Mouse (Mus musculus) thymus, postnatal 14 days (tissue): ENCODE results near the gene Krt14.
"Not testable (repeated sequence)": the region's sequence is repeated elsewhere in the genome, so short reads cannot be mapped to it uniquely, and the experiment has no call there.

Experiments used
- DNase-seq: peaks from one replicate; pipeline ENCODE4 v3.0.0; 2021

Krt14 gene

DNA sequence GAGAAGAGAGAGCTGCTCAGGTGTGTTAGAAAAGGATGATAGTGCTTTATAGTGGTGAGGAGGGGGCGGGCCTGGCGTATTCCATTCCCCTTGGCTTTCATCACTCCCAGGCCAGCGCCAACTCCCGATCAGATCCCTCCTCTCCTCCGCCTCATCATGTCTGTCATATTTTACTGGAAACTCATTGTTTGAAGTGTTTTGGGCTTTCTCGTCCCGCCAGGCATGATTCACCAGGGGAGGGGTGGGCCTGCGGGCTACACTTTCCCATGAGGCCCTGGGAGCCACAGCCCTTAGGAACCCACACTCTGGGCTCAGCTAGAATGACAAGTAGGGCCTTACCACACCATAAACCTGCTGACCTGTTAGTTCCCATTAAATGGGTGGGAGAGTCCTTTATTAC is at the start of gene Krt14:
Gene Krt14, minus strand, starts transcription at position 51 of the 400 bp plus-strand sequence.
- no peak for DNase-seq

DNA sequence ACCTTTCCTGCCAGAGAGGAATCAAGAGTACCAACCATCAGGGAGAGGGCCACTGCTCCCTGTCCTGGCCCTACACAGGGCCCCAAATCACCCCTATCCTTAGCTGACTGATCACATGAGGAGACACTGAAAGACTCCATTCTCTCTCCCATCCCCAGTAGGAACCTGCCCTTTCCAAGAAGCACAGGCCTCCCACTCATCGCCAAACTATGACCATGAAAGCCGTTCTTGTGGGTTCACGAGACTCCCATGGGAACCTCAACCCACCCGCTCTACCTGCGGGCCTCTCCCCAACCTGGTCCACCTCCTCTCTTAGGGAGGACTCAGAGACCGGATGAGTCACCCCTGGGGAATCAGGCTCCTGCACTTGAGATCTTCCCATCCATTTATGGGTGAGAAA is 48.2 kb upstream of the Krt14 start:
- no peak for DNase-seq

DNA sequence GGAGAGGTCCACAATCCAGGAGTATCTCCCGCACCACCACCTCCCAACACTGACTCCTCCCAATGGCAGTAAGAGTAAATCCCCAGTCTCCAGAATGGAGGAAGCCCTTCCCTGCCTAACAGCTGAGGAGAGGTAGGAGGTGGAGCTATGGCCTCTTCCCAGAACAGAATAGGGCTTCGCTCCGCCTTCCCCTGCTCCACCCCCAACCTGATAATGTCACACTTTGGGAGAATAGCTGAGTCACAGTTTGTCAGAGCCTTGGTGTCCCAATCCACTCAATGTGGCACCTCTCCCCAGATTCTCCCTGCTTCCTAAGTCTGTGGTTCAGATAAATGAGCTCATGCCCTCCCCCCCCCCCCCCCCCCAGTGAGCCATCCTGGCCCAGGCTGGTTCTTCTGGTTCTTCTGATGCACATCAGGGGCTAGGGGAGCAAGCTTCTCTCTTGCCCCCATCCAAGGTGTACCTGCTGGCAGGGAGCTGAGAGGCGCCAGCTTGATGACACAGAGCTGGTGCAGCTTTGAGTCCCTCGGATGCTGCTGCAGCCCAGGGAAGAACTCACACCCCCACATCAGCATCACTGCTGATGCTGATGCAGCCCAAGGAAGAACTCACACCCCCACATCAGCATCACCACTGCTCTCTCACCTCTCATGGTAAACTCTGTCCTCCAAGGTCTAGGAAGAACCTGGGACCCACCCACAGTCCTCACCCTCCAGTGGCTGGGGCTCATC is 47.2 kb upstream of the Krt14 start:
- no peak for DNase-seq

DNA sequence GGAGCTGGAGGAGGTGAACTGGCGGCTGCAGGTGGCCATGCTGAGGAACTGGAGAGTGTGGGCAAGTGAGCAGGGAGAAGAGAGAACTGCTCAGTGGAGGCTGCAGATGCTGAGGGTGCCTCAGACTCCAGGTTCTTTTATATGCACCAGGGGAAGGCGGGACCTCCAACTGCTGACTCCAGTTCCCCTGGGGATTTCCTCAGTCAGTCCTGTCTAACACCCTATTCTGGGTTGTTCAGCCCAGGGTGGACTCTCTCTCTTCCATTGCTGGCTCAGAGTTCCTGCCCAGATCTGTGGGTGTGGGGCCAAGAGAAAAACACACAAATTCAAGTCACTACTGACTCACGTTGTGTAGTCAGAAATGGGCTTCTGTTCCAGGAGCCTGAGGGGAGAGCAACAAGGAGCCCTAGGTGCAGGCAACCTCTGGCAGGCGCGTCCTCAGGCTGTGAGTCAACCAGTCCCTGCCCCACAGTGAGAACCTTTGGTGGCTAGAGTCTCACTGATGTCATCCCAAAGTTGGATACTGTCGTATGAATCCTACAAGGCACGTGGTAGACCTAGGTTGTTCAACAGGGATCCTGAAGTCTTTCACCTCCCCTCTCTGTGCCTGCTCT is 41.6 kb upstream of the Krt14 start, which contains the start of gene Krt16:
Gene Krt16, minus strand, starts transcription at position 51 of the 614 bp plus-strand sequence.
- no peak for DNase-seq

DNA sequence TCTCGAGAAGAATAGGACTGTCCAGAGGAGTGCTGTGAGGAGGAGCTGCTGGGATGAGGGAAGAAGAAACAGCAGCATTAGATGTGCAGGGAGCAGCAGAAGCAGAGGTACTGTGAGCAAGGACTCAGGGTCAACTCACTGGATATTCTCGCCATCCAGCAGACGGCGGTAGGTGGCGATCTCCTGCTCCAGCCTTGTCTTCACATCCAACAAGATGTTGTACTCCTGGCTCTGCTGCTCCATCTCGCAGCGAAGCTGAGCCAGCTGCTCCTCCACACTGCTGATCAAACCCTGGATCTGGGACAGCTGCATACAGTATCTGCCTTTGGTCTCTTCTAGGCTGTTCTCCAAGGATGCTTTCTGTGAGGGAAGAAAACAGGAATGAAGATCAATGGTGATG is 39.1 kb upstream of the Krt14 start:
- not testable (repeated sequence) for DNase-seq

DNA sequence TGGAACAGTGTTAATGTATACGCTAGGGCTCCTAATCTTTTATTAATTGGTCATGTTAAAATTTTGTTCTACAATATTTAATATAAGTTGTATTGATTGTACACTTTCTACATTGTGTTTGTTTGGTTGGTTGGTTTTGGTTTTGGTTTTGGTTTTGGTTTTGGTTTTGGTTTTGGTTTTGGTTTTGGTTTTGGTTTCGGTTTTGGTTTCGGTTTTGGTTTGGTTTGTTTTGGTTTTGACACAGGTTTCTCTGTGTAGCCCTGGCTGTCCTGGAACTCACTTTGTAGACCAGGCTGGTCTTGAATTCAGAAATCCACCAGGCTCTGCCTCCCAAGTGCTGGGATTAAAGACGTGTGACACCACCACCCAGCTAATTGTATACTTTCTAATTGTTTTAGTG is 32.9 kb upstream of the Krt14 start:
- DNase-seq, result not testable (repeated sequence)

DNA sequence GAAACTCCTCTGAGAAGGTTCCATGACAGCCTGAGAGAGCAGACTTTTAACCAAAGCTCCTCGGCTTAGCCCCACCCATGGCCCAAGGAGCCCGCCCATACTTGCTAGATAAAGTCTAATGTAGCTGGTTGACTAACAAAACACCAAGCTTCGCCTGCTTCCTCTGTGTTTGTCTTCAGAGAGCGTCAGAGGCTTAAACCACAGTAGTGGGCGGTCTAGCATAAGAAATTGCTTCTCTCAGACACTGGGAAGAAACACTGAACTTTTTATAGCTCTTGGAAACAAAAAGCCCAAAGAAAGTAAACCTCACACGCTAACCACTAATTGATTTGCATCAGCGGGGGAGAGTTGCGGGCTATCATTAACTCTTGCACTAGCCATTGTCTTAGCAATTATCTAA is 14.4 kb upstream of the Krt14 start:
- no peak for DNase-seq

DNA sequence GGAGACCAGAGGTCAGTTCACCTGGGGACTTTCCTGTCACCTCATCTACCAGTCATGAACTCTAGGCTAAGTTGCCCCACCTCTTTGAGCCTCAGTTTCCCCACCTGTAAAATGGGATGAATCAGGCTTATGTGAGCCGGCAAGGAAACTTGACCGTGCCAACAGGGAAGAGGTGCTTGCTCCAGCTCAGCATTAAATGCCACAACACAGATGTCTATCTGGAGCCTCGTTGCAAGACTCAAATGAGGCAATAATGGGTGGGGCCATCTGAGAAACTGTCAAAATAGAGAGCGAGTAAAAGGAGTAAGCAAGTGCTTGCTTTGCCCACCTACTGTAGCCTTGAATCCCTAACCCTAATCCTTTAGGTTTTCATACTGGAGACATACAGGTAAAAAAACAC is 12.0 kb upstream of the Krt14 start:
- DNase-seq, result no peak

DNA sequence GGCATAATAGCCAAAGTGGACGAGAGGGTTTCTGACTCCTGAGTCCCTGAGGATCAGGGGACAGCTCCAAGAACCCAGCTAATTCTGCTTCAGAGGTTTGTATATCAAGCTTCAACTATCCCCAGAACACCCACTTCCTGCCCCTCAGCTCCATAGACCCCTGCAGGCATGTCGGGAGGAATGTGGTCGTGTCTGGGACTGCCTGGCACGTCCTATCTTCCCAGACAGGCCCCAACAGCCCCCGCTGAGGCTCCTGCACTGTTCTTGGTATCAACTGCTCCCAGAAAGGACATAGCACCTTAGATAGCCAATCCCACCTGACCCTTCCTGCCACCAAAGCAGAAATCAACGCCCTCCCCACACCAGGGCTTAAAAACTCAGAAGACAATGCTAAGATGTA is 1.2 kb upstream of the Krt14 start:
- no peak for DNase-seq

DNA sequence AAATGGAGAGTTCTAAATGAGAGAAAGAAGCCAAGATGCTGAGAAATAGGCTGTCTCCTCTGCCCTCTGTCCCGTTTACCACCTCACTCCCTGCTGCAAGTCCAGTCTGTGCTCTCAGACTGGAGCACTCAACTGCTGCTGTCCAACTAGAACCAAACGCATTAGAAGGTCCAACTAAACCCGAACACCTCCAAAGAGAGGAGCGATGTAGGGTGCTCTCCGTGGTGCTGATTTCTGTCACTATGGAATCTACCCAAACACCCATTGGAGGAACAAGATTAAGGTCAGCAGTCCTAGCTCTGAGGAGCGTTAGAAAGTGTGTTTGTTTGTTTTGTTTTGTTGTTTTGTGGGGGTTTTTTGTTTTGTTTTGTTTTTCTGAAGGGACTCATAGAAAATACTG is 3.9 kb downstream of the Krt14 start:
- no peak for DNase-seq

DNA sequence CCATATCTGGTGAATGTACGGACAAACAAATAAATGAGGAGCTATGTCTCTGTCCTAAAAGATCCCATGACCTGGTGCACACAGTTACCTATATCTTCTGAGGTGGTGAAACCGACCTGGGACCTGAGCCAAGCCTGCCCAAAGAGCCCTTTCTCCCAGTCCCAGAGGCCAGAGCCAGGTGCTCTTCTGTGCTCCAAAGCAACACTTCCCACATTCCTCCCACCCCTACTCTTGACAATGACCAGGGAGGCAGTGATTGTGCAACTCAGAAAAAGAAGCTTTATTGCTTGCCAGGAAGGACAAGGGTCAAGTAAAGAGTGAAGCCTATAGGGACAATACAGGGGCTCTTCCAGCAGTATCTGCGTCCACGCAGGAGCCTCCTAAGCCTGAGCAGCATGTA is 4.4 kb downstream of the Krt14 start:
- DNase-seq, result no peak

DNA sequence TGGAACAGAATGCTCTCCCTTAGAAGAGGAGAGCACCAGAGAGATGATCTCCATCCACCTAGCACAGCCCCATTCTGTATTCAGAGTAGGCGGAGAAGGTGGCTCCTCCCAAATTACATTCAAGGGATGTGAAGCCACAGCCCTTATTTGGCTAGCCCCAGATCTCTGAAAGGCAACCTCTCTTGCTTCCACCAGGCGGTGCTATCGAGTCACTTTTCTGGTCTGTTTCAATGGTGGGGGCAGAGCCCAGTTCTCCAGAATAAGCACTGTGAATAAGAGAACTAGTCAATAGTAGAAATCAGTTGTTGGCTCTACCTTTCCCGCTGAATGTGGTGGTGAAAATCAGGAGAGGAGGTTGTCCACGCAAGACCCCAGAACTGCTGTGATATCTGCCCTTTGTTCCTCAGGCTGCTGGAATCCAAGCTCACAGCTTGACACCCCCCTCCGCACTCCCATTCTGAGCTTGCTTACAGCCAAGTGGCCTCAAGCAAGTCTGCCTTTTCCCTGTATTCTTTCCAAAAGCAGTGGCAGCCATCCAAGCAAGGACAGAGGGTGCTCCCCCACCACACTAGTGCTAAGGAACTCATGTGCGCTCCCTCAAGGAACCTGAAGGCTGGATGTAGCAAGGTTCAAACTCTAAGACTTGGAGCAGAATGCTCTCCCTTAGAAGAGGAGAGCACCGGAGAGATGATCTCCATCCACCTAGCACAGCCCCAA is 7.1 kb downstream of the Krt14 start:
- DNase-seq, result peak; percentile 13

DNA sequence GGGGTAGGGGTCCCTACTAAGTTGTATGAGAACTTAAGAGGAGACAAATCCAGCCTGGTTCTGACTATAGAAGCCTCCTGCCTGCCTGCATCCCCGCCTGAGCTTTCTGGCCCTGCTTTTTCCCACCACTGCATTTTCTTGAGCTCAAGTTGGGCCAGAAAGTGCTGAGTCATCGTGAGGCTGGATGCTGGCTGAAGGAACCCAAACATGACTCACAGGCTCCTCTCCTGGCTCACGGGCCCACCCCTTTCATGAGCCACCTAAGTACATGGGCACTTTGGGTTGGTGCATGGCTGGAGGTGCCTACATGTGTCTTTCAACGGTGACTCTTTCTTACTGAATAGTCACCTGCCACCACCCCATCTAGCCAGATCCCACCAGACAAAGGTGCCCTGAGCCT is 8.7 kb downstream of the Krt14 start:
- no peak for DNase-seq

DNA sequence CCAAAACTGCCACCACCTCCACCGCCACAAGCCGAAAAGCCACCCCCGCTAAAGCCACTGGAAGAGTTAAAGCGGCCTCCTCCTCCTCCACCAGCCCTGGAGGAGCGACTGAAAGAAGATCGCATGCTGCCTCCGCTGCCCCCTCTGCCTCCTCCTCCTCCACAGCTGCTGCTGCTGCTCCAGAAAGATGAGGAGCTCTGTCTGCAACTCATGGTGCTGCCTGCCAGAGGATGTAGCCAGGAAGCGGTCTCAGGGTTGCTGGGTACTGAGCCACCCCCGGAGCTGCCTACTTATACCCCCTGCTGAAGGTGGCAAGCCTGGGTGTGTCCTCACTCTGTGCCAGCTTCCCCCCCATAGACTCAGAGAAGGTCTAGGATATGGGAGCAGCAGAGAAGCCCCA is 14.4 kb downstream of the Krt14 start, which contains the start of gene Krt9:
Gene Krt9, minus strand, starts transcription at position 255 of the 400 bp plus-strand sequence.
- DNase-seq, result no peak

DNA sequence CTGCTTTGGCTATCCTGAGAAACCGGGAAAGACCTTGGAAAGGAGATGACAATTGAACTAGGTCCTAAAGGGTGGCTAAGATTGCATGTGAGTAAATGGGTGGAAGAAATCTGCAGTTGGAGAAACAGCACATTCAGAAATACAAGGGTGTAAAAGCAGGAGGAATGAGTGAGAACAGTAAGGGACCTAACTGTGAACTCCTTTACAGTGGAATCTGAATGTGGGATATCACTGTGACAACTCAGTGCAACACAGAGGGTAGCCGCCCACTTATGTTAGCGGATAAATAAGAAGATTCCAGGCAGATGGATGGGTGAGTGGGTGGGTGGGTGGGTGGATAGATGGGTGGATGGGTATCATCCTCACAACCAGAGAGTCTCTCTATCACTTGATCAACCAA is 15.5 kb downstream of the Krt14 start:
- no peak for DNase-seq

DNA sequence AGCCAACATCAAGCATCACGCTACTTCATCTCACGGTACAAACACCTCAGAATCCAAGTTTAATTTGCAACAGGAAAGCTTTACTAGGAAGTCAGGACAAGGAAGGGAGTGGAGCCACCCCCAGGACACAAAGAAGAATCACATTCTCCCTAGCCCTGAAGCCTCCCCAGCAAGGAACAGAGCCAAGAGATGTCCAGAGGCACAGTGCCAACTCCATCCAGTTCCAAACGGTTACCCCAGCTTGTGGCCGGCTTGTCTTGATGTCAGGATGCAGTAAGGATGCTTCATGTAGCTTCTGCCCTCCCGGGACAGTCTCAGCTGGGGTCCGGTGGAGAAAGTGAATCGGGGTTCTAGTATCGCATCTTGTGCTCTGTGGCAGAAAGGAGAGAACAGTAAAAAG is 20.6 kb downstream of the Krt14 start:
- no peak for DNase-seq

DNA sequence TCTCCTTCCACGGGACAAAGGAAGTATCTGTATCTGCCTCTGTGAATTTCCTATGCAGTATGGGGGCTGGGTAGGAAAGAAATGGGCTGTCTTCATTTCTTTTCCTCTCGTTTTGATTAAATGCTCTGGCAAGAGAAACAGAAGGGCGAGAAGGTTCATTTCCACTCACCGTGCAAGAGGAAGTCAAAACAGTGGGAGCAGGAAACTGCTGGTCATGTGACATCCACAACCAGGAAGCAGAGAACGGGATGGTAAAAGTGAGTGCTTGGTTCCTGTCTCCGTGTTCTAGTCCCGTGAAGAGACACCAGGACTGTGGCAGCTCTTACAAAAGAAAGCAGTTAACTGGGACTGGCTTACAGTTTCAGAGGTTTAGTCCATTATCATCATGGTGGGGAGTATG is 25.6 kb downstream of the Krt14 start:
- DNase-seq, result no peak

DNA sequence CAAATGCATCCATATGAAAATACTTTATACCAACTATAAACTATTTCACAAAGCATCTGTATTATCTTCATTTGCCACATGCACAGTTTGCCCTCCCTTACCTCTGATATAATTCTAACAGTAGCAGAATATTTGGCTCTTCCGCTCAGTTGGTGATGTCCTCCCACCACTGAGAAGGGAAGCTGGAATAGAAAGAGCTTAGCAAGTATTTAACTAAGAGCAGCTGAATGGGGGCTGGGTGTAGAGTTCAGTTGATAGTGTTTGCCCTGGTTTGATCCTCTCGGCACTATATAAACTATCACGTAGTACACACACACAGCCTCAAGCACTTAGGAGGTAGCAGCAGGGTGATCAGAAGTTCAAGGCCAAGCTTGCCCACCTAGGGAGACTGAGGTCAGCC is 28.1 kb downstream of the Krt14 start:
- DNase-seq, result no peak

DNA sequence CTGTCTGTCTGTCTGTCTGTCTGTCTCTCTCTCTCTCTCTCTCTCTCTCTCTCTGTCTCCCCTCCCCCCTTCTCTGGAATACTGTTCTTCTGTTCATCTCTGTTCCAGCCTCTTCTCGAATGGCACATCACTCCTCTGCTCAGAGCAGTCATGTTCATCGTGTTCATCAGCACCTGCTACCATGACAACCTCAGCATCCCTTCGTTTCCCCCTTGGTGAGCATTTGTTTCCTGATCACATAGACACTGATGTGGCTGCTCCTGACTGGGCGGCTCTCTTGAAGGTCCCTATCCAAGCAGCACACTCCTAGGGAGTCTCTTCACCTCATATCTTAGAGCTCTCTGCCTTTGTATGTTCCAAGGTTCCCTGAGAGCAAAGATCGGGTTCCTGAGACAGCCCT is 29.0 kb downstream of the Krt14 start:
- DNase-seq, result no peak

DNA sequence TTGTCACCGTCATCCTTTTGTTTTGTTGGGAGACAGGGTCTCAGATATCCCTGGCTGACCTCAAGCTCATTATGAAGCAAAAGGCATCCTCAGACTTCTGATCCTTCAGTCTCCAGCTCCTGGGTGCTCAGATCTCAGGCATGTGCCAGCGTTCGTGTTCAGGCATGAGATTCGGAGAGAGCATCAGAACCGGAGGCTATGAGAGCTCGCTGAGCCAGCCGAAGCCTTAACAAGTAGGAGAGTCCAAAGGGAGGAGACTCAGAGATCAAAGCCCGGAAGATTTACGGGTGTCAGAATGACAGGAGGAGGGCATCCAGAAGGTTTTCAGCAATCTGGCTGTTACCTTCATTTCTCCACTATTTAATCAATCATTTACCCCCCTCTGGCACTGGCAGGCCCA is 30.6 kb downstream of the Krt14 start:
- no peak for DNase-seq

DNA sequence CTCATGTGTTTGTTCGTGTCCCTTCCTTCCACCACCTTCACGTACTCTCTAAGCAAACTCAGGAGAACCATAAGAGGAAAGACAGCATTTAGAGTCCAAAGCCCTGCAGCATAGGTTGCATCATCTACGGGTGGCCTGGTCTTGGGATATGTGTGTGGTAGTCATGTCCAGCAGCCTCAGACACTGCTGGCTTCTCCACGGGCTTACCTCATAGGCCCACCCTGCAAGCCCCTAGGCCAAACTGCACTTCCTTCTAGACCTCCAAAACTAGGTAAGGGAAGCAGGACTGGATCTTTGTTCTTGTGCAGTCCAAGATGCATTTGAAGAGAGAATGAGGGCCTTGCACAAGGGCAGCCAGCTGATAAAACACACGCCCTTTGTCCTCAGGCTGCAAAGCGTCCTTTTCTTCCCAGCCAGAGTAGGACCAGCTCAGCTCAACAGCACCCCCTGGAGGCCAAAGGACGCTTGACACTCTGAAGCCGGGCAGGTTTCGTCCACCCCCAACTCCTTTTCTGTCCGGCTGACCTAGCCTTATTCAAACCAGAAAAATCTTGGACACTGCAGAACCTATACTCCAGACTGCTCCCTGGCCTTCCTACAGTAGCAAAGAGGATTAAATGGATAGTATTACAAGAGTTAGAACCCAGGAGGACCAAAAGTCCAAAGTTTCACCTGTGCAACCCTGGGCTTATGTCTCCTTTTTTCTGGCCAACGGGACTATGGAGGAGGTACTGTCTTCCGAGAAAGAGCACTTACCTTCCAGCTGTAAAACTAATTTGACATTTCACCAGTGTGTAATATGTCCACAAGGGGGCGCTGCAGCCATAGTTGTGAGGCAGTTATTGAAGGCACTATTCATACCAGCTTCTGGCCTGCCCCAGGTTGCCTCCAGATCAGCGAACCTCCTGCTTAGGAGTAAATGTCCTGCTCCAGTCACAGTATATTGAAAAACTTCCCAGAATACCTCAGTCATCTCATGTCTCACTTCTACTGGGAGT is 38.3 kb downstream of the Krt14 start:
- DNase-seq, result peak; percentile 40

DNA sequence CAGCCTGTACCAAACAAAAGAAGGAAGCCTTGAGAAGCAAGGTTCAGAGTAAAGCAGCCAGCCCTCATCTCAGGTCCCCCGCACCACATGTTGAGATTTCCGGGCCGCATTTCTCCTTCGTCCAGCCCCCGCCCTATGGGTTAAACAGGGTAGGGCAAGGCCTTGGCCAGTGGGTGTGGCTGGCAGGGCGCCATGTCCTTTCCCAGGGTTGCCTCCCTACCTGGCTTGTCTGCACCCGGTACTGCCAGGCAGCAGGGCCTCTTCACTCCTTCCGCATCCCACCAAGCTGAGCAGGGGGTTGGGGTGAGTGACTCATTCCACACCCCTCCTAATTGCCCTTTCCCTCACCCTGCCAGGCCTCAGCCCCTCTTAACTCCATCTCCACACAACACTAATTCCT is 39.3 kb downstream of the Krt14 start:
- DNase-seq, result no peak

DNA sequence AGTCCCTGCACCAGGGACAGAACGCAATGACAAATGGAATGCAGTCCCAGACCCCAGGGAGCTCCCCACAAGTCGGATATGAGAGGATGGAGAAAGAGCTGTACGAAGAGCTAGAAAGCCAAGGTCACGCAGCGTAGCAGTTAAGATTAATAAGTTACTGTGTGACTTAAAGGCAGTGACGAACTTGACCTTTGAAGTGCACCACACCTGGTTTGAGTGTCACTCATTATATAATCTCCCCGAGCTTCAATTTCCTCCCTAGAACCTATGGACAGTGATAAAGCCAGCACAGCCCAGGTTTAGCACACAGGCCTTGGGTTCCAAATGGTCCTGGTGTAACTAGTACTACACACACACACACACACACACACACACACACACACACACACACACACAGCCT is 43.0 kb downstream of the Krt14 start:
- no peak for DNase-seq
